Mouse (Mus musculus) neural tube, postnatal 0 days (tissue): ENCODE measurements around the gene Vmn2r12. TPM values are rescaled to one million over a fixed set of nuclear protein-coding genes. Genes with fewer than 3 reads are reported as not detected.

Experiments used
- polyA plus RNA-seq: library from polyadenylated mRNA; unstranded; fragments of >200 nt; fragmentation: Nextera tagmentation; extraction: Ambion mirVana; gene quantifications from 2 replicates; pipeline ENCODE4 v1.2.1, GENCODE M21; 2015

Gene Vmn2r12
- polyA plus RNA-seq: not detected in 2 replicates

DNA sequence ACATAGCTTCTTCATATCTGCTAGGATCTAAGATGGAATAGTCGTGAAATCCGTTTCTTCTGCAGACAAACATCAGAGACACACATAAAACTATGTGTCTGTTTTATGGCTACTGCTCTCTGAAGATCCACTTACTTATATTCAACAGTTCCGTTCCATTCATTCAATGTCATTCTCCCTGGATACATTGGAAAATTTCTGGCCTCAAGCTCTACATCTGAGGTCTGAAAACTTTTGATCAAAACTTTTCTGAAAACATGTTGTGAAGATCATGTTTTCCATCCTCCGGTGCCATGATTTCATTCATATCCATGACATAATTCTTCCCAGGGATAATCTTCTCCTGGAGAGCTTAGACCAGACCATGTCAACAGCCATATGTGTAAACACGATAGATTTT, at the start of gene Vmn2r12:
TSS of gene Vmn2r12 (minus strand) at position 101 of the 400 bp plus-strand sequence.

DNA sequence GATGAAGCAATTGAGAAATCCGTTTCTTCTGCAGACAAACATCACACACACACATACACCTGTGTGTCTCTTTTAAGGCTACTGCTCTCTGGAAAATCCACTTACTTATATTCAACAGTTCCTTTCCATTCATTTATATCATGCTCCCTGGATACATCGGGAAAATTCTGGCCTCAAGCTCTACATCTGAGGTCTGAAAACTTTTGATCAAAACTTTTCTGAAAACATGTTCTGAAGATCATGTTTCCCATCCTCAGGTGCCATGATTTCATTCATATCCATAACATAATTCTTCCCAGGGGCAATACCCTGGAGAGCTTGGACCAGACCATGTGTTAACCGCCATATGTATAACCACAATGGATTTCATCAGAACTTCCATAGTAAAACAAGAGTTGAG, 38.3 kb downstream of the Vmn2r12 start, which contains the start of gene Vmn2r11:
TSS of gene Vmn2r11 (minus strand) at position 101 of the 400 bp plus-strand sequence.

Other genes with a start within 250 kb of the Vmn2r12 start
- not detected in 2 replicates for gene Vmn2r9, start 245.3 kb downstream of the Vmn2r12 start, polyA plus RNA-seq
- gene Vmn2r10, start 91.4 kb downstream of the Vmn2r12 start, polyA plus RNA-seq: not detected in 2 replicates
- not detected in 2 replicates for gene Vmn2r11, start 38.4 kb downstream of the Vmn2r12 start, polyA plus RNA-seq
- not detected in 2 replicates for gene Vmn2r13, start 94.2 kb upstream of the Vmn2r12 start, polyA plus RNA-seq
- gene Vmn2r14, start 126.8 kb upstream of the Vmn2r12 start, polyA plus RNA-seq: not detected in 2 replicates
- gene Vmn2r15, start 199.7 kb upstream of the Vmn2r12 start, polyA plus RNA-seq: not detected in 2 replicates
- gene Vmn2r16, start 232.2 kb upstream of the Vmn2r12 start, polyA plus RNA-seq: not detected in 2 replicates